Mouse (Mus musculus): ENCODE measurements around the gene Tmem270. TPM values are rescaled to one million over a fixed set of nuclear protein-coding genes. Genes with fewer than 3 reads are reported as not detected.

Gene Tmem270
- polyA plus RNA-seq, 1 experiment: not detected

GRCm38 (mm10) chr5:134918071-134918832, 11.7 kb upstream of the Tmem270 start:
- Histone ChIP-seq H3K4me3 (ENCODE audit: extremely low read depth, insufficient read depth, insufficient read length) (no peak overlapping the region), H3K27me3 (ENCODE audit: control insufficient read depth, insufficient read depth, low read length) (no peaks in the 10 kb centered on the region), H3K4me1 (ENCODE audit: control insufficient read depth, insufficient read depth, insufficient read length) (no peaks in the 10 kb centered on the region), H3K36me3 (ENCODE audit: control insufficient read depth, insufficient read depth, low read length) (no peaks in the 10 kb centered on the region), H3K27ac (ENCODE audit: insufficient read depth, low read length) (peak overlapping the region; percentile 10; the same call in 1 of the 2 replicates)
- TF ChIP-seq POLR2A (IDR thresholded peaks at IDR 0.05; ENCODE audit: low read depth, low read length) (no peak), CTCF (IDR thresholded peaks at IDR 0.05; ENCODE audit: extremely low read depth, insufficient read depth, insufficient read length, insufficient replicate concordance) (peak; percentile 56; the same call in 1 of the 2 replicates)
- WGBS: 47% methylated on average over 16 of the region's 16 CpGs
- DNase-seq (ENCODE audit: low read depth in 1 of 2, low spot score in 2 of 2): peak in 1 of 2 experiments; percentile 35

- H3K4me3 ChIP-seq (ENCODE audit: extremely low read depth, insufficient read depth, insufficient read length): peak within 1 kb of the TSS; percentile 28
- whole genome bisulfite sequencing: 79% methylated on average over 8 of the region's 8 CpGs
- no peak for DNase-seq (ENCODE audit: low read depth in 1 of 2, low spot score in 2 of 2)
Observed at GRCm38 (mm10) chr5:134915311-134915710, 8.8 kb upstream of the Tmem270 start, which contains the start of gene Cldn13. TSS of gene Cldn13 (minus strand) at chr5:134915526.

GRCm38 (mm10) chr5:134914510-134914909, 8.0 kb upstream of the Tmem270 start:
- 78% methylated on average over 8 of the region's 8 CpGs for WGBS
- H3K4me1 ChIP-seq (ENCODE audit: control insufficient read depth, insufficient read depth, insufficient read length): no peaks in the 10 kb centered on the region
- H3K4me3 ChIP-seq (ENCODE audit: extremely low read depth, insufficient read depth, insufficient read length): peak overlapping the region; percentile 6
- H3K27me3 ChIP-seq (ENCODE audit: control insufficient read depth, insufficient read depth, low read length): no peaks in the 10 kb centered on the region
- DNase-seq (ENCODE audit: low read depth in 1 of 2, low spot score in 2 of 2): no peak
- no peak for TF ChIP-seq POLR2A (IDR thresholded peaks at IDR 0.05; ENCODE audit: low read depth, low read length)
- TF ChIP-seq CTCF (IDR thresholded peaks at IDR 0.05; ENCODE audit: extremely low read depth, insufficient read depth, insufficient read length, insufficient replicate concordance): no peak
- peak overlapping the region; percentile 53; the same call in 1 of the 2 replicates for H3K27ac ChIP-seq (ENCODE audit: insufficient read depth, low read length)
- H3K36me3 ChIP-seq (ENCODE audit: control insufficient read depth, insufficient read depth, low read length): no peaks in the 10 kb centered on the region

More at GRCm38 (mm10) chr5:134915311-134915710, 8.8 kb upstream of the Tmem270 start, which contains the start of gene Cldn13:
- no peaks in the 10 kb centered on the region for H3K27me3 ChIP-seq (ENCODE audit: control insufficient read depth, insufficient read depth, low read length)
- TF ChIP-seq POLR2A (IDR thresholded peaks at IDR 0.05; ENCODE audit: low read depth, low read length): no peak
- TF ChIP-seq CTCF (IDR thresholded peaks at IDR 0.05; ENCODE audit: extremely low read depth, insufficient read depth, insufficient read length, insufficient replicate concordance): no peak
- H3K36me3 ChIP-seq (ENCODE audit: control insufficient read depth, insufficient read depth, low read length): no peaks in the 10 kb centered on the region
- no peaks in the 10 kb centered on the region for H3K4me1 ChIP-seq (ENCODE audit: control insufficient read depth, insufficient read depth, insufficient read length)
- H3K27ac ChIP-seq (ENCODE audit: insufficient read depth, low read length): peak within 1 kb of the TSS; percentile 53; the same call in 1 of the 2 replicates

GRCm38 (mm10) chr5:134913753-134914152, 7.2 kb upstream of the Tmem270 start:
- no peak for DNase-seq (ENCODE audit: low read depth in 1 of 2, low spot score in 2 of 2)
- no peaks in the 10 kb centered on the region for H3K36me3 ChIP-seq (ENCODE audit: control insufficient read depth, insufficient read depth, low read length)
- H3K27me3 ChIP-seq (ENCODE audit: control insufficient read depth, insufficient read depth, low read length): no peaks in the 10 kb centered on the region
- no peak for TF ChIP-seq POLR2A (IDR thresholded peaks at IDR 0.05; ENCODE audit: low read depth, low read length)
- no peak for TF ChIP-seq CTCF (IDR thresholded peaks at IDR 0.05; ENCODE audit: extremely low read depth, insufficient read depth, insufficient read length, insufficient replicate concordance)
- no peaks in the 10 kb centered on the region for H3K4me1 ChIP-seq (ENCODE audit: control insufficient read depth, insufficient read depth, insufficient read length)
- 69% methylated on average over 4 of the region's 4 CpGs for WGBS
- peak overlapping the region; percentile 53; the same call in 1 of the 2 replicates for H3K27ac ChIP-seq (ENCODE audit: insufficient read depth, low read length)
- H3K4me3 ChIP-seq (ENCODE audit: extremely low read depth, insufficient read depth, insufficient read length): peak overlapping the region; percentile 19; the same call in 1 of the 2 replicates

GRCm38 (mm10) chr5:134913352-134913751, 6.8 kb upstream of the Tmem270 start:
- peak overlapping the region; percentile 16; the same call in 1 of the 2 replicates for H3K4me3 ChIP-seq (ENCODE audit: extremely low read depth, insufficient read depth, insufficient read length)
- 69% methylated on average over 3 of the region's 3 CpGs for WGBS
- no peak for DNase-seq (ENCODE audit: low read depth in 1 of 2, low spot score in 2 of 2)
- no peaks in the 10 kb centered on the region for H3K4me1 ChIP-seq (ENCODE audit: control insufficient read depth, insufficient read depth, insufficient read length)
- no peaks in the 10 kb centered on the region for H3K36me3 ChIP-seq (ENCODE audit: control insufficient read depth, insufficient read depth, low read length)
- no peaks in the 10 kb centered on the region for H3K27me3 ChIP-seq (ENCODE audit: control insufficient read depth, insufficient read depth, low read length)
- TF ChIP-seq CTCF (IDR thresholded peaks at IDR 0.05; ENCODE audit: extremely low read depth, insufficient read depth, insufficient read length, insufficient replicate concordance): no peak
- TF ChIP-seq POLR2A (IDR thresholded peaks at IDR 0.05; ENCODE audit: low read depth, low read length): no peak
- peak overlapping the region; percentile 18; the same call in 1 of the 2 replicates for H3K27ac ChIP-seq (ENCODE audit: insufficient read depth, low read length)

GRCm38 (mm10) chr5:134911901-134912300, 5.4 kb upstream of the Tmem270 start:
- no peak overlapping the region for H3K4me3 ChIP-seq (ENCODE audit: extremely low read depth, insufficient read depth, insufficient read length)
- no peaks in the 10 kb centered on the region for H3K27me3 ChIP-seq (ENCODE audit: control insufficient read depth, insufficient read depth, low read length)
- H3K4me1 ChIP-seq (ENCODE audit: control insufficient read depth, insufficient read depth, insufficient read length): no peaks in the 10 kb centered on the region
- H3K27ac ChIP-seq (ENCODE audit: insufficient read depth, low read length): no peak overlapping the region
- no peak for DNase-seq (ENCODE audit: low read depth in 1 of 2, low spot score in 2 of 2)
- 84% methylated on average over 2 of the region's 2 CpGs for WGBS
- TF ChIP-seq POLR2A (IDR thresholded peaks at IDR 0.05; ENCODE audit: low read depth, low read length) (no peak), CTCF (IDR thresholded peaks at IDR 0.05; ENCODE audit: extremely low read depth, insufficient read depth, insufficient read length, insufficient replicate concordance) (no peak)
- H3K36me3 ChIP-seq (ENCODE audit: control insufficient read depth, insufficient read depth, low read length): no peaks in the 10 kb centered on the region
